Mouse (Mus musculus) thymus, adult 2 months (tissue): ENCODE data around the gene Gstt3.

Source experiments
- CTCF ChIP-seq: fragments of 200-500 bp; IDR thresholded peaks from 2 replicates; pipeline ENCODE4 v1.5.1; 2012; ENCODE audit warnings: mild to moderate bottlenecking, control low read depth, low read length, moderate library complexity, borderline replicate concordance; ENCODE audit not compliant: control insufficient read depth, poor library complexity, insufficient read depth; ENCODE audit errors: extremely low read depth
- POLR2A ChIP-seq: fragments of 200-500 bp; IDR thresholded peaks from 2 replicates; pipeline ENCODE4 v1.6.1; 2012; ENCODE audit warnings: mild to moderate bottlenecking, low read length, control low read depth, moderate library complexity; ENCODE audit not compliant: control insufficient read depth, poor library complexity, insufficient read depth; ENCODE audit errors: extremely low read depth

- TF ChIP-seq POLR2A: no peak
- peak; percentile 53; the same call in 1 of the 2 replicates for TF ChIP-seq CTCF
Observed at GRCm38 (mm10) chr10:75764519-75765473, 16.4 kb downstream of the Gstt3 start.
